Mouse (Mus musculus) olfactory bulb, adult 2 months (tissue): ENCODE data around the gene Mc1r.

Experiments
- CTCF ChIP-seq: fragments of 200-500 bp; IDR thresholded peaks from 2 replicates; pipeline ENCODE4 v1.5.1; 2012; ENCODE audit warnings: low read depth, mild to moderate bottlenecking, low read length, moderate library complexity; ENCODE audit not compliant: insufficient read depth
- POLR2A ChIP-seq: fragments of 200-500 bp; IDR thresholded peaks from 2 replicates; pipeline ENCODE4 v1.6.1; 2012; ENCODE audit warnings: mild to moderate bottlenecking, low read depth, low read length, moderate library complexity; ENCODE audit not compliant: insufficient read depth

DNA sequence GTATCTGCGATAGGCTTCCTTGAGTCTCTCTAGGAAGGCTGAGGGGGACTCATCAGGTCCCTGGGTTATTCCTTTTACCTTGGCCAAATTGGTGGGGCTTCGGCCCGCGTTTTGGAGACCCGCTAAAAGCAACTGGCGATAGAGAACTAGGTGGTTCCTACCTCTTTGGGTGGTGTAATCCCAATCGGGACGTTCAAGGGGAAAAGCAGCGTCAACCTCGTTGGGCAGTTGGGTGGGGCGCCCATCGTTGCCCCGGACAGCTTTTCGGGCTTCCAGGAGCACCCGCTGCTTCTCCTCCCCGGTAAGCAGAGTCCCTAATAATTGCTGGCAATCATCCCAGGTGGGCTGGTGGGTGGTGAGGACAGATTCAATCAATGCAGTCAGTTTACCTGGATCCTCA is 25.5 kb downstream of the Mc1r start:
- no peak for TF ChIP-seq POLR2A
- TF ChIP-seq CTCF: no peak
